Mouse (Mus musculus): ENCODE results near the gene AI837181.

GRCm38 (mm10) chr19:5418750-5419466, 6.0 kb upstream of the AI837181 start:
- TF ChIP-seq CTCF (IDR thresholded peaks at IDR 0.05) (no peak), EP300 (IDR thresholded peaks at IDR 0.05) (no peak)

All from lung, postnatal 0 days (tissue).